Mouse (Mus musculus) spleen, adult 2 months (tissue): ENCODE results near the gene Rnf114.

ENCODE experiments used
- CTCF ChIP-seq: fragments of 200-500 bp; IDR thresholded peaks from 2 replicates; pipeline ENCODE4 v1.5.1; 2011; ENCODE audit warnings: mild to moderate bottlenecking, inconsistent platforms; ENCODE audit not compliant: insufficient read depth, insufficient read length, insufficient replicate concordance; ENCODE audit errors: extremely low read depth
- POLR2A ChIP-seq: fragments of 200-500 bp; IDR thresholded peaks from 2 replicates; pipeline ENCODE4 v1.6.1; 2011; ENCODE audit warnings: low read depth, low read length, inconsistent platforms

DNA sequence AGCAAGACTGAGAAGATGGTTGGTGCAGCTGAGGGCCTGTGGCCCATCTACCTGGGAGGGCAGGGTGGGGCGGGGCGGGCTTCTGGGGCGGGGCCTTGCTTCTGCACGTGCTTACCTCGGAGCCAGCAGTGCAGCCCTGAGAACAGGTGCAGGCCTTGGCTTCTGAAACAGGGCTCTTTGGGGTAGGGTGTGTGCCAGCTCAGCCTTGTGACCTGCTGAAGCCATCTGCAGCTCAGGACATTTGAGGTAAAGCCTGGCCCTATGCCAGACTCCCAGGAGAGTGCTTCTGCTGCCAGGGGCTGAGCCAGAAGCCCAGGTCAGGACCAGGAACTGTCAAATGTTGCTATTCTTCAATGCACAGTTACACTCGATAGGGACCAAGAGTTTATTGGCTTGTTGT, 20.9 kb upstream of the Rnf114 start:
- TF ChIP-seq CTCF (no peak), POLR2A (no peak)
